In the genomic region with DNA sequence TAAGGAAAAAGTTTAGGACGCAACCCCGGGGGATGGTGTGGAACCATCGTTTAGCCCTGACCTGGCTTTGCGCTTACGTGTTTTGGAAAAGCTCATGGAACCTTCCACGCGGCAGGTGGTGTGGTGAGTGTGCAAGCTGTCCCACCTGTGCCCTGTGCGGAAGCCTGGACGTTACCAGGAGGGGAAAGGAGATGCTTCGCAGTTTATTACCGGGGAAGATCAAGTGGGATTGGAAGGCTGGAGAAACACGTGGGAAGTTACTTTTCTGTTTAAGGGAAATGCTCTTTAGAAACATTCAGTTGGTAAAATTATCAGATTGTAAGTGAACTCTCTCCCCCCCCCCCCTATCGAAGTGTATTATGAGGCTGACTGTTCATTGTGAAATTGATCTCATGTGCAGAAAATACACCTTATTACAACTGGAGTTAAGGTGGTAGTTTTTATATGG, we compare ENCODE assay signal across 7 mouse cellular contexts. TPM values are rescaled to one million over a fixed set of nuclear protein-coding genes. Genes with fewer than 3 reads are reported as not detected.
DNase-seq lines count a peak whose midpoint lies in the region; ATAC-seq lines count a peak whose summit lies in the region.

No protein-coding gene starts in this region.

- no peak for ATAC-seq in forebrain, embryonic 12.5 days (ENCODE audit: low FRiP score)
- ATAC-seq in limb, embryonic 12.5 days (ENCODE audit: insufficient number of reproducible peaks, insufficient read depth, low FRiP score, low TSS enrichment, low read depth) = no peak
- ATAC-seq in midbrain, embryonic 14.5 days (ENCODE audit: low FRiP score, low TSS enrichment) = no peak

- H3K4me2 ChIP-seq in forebrain, embryonic 12.5 days = peak overlapping the region; percentile 76
- H3K4me2 ChIP-seq in limb, embryonic 12.5 days = peak overlapping the region; percentile 77
- peak overlapping the region; percentile 82 for H3K4me2 ChIP-seq in midbrain, embryonic 14.5 days (ENCODE audit: low read length)

- H3K36me3 ChIP-seq in forebrain, embryonic 12.5 days (replicated peaks) = 0 out of 2 replicates have a peak, but pooled peaks cover 2% of the 10 kb centered on the region
- no peaks in the 10 kb centered on the region for H3K36me3 ChIP-seq in limb, embryonic 12.5 days
- H3K36me3 ChIP-seq in midbrain, embryonic 14.5 days (ENCODE audit: control insufficient read depth, insufficient read depth, low read length) = no peaks in the 10 kb centered on the region

- H3K4me3 ChIP-seq in forebrain, embryonic 12.5 days (replicated peaks) = peak overlapping the region; percentile 89
- peak overlapping the region; percentile 91 for H3K4me3 ChIP-seq in limb, embryonic 12.5 days (replicated peaks)
- H3K4me3 ChIP-seq in midbrain, embryonic 14.5 days (replicated peaks; ENCODE audit: low read depth, low read length) = peak overlapping the region; percentile 89

- no peak overlapping the region for H3K27ac ChIP-seq in forebrain, embryonic 12.5 days
- H3K27ac ChIP-seq in limb, embryonic 12.5 days = no peak overlapping the region
- peak overlapping the region; percentile 85; the same call in 1 of the 2 replicates for H3K27ac ChIP-seq in midbrain, embryonic 14.5 days (replicated peaks; ENCODE audit: low read depth, low read length)

- 3% methylated on average over 13 of the region's 13 CpGs for WGBS in forebrain, embryonic 12.5 days
- 6% methylated on average over 13 of the region's 13 CpGs for WGBS in limb, embryonic 12.5 days
- WGBS in midbrain, embryonic 14.5 days = 3% methylated on average over 13 of the region's 13 CpGs

- H3K9me3 ChIP-seq in forebrain, embryonic 12.5 days = no peaks in the 10 kb centered on the region
- H3K9me3 ChIP-seq in limb, embryonic 12.5 days = no peaks in the 10 kb centered on the region
- H3K9me3 ChIP-seq in midbrain, embryonic 14.5 days (ENCODE audit: control insufficient read depth, low read length) = no peaks in the 10 kb centered on the region

- peak; percentile 9 to 10 for DNase-seq in layer of hippocampus, adult 8-10 months (ENCODE audit: low spot score in 2 of 2)
- no peak for DNase-seq in layer of hippocampus, postnatal 14 days (ENCODE audit: low spot score in 2 of 2)
- peak; percentile 69 for DNase-seq in cerebellum, adult 11-12 months
- DNase-seq in midbrain, embryonic 14.5 days = no peak
- no peak for DNase-seq in ovary, postnatal 10 days (ENCODE audit: low spot score)

- peaks cover 23% of the 10 kb centered on the region for H3K4me1 ChIP-seq in forebrain, embryonic 12.5 days
- peaks cover 14% of the 10 kb centered on the region for H3K4me1 ChIP-seq in limb, embryonic 12.5 days (replicated peaks)
- peaks cover 18% of the 10 kb centered on the region for H3K4me1 ChIP-seq in midbrain, embryonic 14.5 days (ENCODE audit: control insufficient read depth, insufficient read depth, low read length)

- H3K9ac ChIP-seq in forebrain, embryonic 12.5 days = peak overlapping the region; percentile 93
- peak overlapping the region; percentile 90 for H3K9ac ChIP-seq in limb, embryonic 12.5 days (replicated peaks)
- H3K9ac ChIP-seq in midbrain, embryonic 14.5 days (replicated peaks; ENCODE audit: low read length) = peak overlapping the region; percentile 88

- H3K27me3 ChIP-seq in forebrain, embryonic 12.5 days = no peaks in the 10 kb centered on the region
- no peaks in the 10 kb centered on the region for H3K27me3 ChIP-seq in limb, embryonic 12.5 days
- no peaks in the 10 kb centered on the region for H3K27me3 ChIP-seq in midbrain, embryonic 14.5 days (ENCODE audit: control insufficient read depth, insufficient read depth, low read length)

RNA-seq across cellular contexts. Expression of a gene that starts 1.6 kb away (rescaled TPM):
- total RNA-seq in layer of hippocampus, adult 8-10 months (2022) = 10 to 100 TPM; 61.2 to 77.8 (median 65.9) TPM
- total RNA-seq in layer of hippocampus, postnatal 14 days (2021) = 10 to 100 TPM; 49.2 to 55.2 TPM
- polyA plus RNA-seq in forebrain, embryonic 12.5 days (2016; fragmentation: Nextera tagmentation; extraction: Ambion mirVana) = 44.8 and 46.5 TPM in 2 replicates
- 45.1 and 48.3 TPM in 2 replicates for polyA plus RNA-seq in limb, embryonic 12.5 days (2016; fragmentation: Nextera tagmentation; extraction: Ambion mirVana)
- 45.8 and 47.1 TPM in 2 replicates for polyA plus RNA-seq in midbrain, embryonic 14.5 days (2014; fragmentation: Nextera tagmentation; extraction: Ambion mirVana)

RNA-seq across cellular contexts. Expression of a gene that starts 58.4 kb away (rescaled TPM):
- 10 to 100 TPM; 34.8 to 36.1 (median 35.6) TPM for total RNA-seq in layer of hippocampus, adult 8-10 months (2022)
- total RNA-seq in layer of hippocampus, postnatal 14 days (2021) = 10 to 100 TPM; 37.7 to 40.0 TPM
- 86.4 and 87.9 TPM in 2 replicates for polyA plus RNA-seq in forebrain, embryonic 12.5 days (2016; fragmentation: Nextera tagmentation; extraction: Ambion mirVana)
- 71.5 and 73.6 TPM in 2 replicates for polyA plus RNA-seq in limb, embryonic 12.5 days (2016; fragmentation: Nextera tagmentation; extraction: Ambion mirVana)
- polyA plus RNA-seq in midbrain, embryonic 14.5 days (2014; fragmentation: Nextera tagmentation; extraction: Ambion mirVana) = 76.2 and 90.4 TPM in 2 replicates

Comparison
In these comparisons a context has a peak if more than half of its experiments do, and no peak if none do; other contexts are left out.
1. DNase-seq: peak in layer of hippocampus, adult 8-10 months (2 of 2) and cerebellum, adult 11-12 months (single experiment); none in layer of hippocampus, postnatal 14 days (0 of 2), midbrain, embryonic 14.5 days (single experiment) and ovary, postnatal 10 days (single experiment).
2. Peak in every context shown above with its lines, with median percentiles within 50 percentile points of each other: H3K4me2 ChIP-seq, H3K4me3 ChIP-seq and H3K9ac ChIP-seq.